Mouse (Mus musculus) cerebellum, adult (tissue): Measurements from ENCODE around the gene Trir.

Experiments used
- ATAC-seq: cut with Nextera tagmentation; 2 replicates; pipeline ENCODE4 v1.9.2; 2017; ENCODE audit warnings: mild to moderate bottlenecking, moderate library complexity, mixed read lengths; ENCODE audit not compliant: insufficient number of reproducible peaks, low FRiP score, low TSS enrichment

The Trir gene

GRCm38 (mm10) chr8:85035165-85035727 lies 8.6 kb downstream of the Trir start:
- no peak for ATAC-seq

DNA sequence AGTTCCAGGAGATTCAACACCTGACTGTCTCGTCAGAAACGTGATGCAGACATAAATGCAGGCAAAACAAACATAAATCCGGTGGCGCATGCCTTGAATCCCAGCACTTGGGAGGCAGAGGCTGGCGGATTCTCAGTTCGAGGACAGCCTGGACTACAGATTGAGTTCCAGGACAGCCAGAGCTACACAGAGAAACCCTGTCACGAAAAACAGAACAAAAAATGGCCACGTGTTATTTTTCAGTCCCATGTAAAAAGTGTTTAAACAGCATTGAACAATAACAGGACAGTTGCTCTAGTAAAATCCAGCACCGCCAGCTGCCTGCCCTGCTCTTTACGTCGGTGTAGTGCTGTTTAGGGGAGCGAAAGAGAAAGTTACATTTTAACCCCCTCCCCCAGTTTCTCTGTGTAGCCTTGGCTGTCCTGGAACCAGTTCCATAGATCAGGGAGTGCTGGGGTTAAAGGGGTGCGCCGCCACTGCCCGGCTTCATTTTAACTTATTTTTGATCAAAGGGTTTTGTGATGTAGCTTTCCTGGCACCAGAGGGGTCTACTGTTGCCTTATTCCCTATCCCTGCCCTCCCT lies 9.2 kb downstream of the Trir start:
- no peak for ATAC-seq

- ATAC-seq, result peak; percentile 28; the same call in 1 of the 2 replicates
Measured at GRCm38 (mm10) chr8:85036381-85036717, 9.7 kb downstream of the Trir start.

DNA sequence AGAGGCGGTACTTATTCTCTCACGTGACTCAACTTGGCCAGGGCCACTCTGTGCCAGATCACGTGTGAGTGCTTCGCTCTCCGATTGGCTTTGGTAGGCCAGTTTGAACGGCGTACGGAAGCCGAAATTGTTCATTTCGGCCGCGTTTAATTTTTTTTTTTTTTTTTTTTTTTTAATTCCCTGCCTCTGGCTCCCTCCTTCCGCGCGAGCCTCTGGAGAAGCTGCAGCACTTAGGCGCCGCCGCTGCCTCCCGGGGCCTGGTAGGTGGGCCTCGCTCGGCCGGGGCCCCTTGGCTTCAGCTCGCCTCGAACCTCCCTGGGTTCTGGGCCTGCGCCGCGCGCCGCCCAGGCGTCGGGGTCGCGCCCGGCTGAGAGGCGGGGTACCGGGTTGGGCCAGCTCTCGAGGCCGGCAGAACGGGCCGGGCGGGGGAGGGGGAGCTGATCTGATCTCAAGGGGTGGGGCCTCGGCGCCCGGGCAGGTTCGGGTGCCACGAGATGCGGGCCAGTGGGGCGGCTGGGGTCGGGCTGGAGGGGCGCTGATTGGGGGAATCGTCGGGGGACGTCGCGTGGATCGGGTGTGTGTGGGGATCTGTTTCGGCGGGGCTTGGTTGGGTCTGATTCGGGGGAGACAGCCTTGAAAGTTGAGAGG lies 10.2 kb downstream of the Trir start, which contains the start of gene Tnpo2:
Gene Tnpo2 (plus strand): TSS at position 198 of the 648 bp plus-strand sequence.
- ATAC-seq, result peak; percentile 64

GRCm38 (mm10) chr8:85037366-85037680 lies 10.7 kb downstream of the Trir start:
- ATAC-seq, result peak; percentile 11; the same call in 1 of the 2 replicates

DNA sequence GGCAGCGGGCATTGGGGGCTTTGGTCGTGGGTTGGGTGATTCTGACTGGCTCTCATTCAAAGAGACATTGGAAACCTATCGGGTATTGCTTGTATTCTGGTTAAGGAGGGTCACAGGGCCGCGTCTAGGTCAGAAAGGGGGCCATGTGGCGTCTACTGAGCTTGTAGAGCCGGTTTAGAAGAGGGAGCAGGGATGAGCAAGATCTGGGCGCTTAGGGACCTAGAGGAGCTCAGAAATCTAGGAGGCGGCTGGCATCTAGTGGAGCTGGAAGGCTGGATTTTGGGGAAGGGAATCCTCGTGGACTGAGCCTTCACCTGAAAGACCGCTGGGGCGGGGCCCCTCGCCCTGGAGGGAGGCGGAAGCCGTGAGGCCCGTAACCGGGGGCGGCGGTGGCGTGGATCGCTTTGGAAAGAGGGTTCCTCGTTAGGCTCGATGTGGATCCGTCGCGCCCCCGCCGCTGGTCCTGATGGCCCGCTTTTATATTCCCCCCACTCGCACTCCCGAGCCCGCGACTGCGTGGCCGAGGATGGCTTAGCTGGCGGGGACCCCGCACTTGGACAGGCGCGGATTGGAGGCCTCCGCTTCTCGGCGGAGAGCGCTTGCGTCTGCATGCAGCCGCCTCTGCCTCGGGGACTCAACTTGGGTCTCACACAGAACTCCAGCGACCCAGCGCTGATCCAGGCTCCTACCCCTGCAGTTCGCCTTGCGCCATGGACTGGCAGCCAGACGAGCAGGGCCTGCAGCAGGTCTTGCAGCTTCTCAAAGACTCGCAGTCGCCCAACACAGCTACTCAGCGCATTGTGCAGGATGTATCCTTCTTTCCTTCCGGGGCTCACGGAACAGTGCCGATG lies 11.3 kb downstream of the Trir start:
- no peak for ATAC-seq

GRCm38 (mm10) chr8:85043619-85044018 lies 17.0 kb downstream of the Trir start:
- ATAC-seq, result no peak

GRCm38 (mm10) chr8:85057367-85057766 lies 30.7 kb downstream of the Trir start:
- ATAC-seq, result no peak

DNA sequence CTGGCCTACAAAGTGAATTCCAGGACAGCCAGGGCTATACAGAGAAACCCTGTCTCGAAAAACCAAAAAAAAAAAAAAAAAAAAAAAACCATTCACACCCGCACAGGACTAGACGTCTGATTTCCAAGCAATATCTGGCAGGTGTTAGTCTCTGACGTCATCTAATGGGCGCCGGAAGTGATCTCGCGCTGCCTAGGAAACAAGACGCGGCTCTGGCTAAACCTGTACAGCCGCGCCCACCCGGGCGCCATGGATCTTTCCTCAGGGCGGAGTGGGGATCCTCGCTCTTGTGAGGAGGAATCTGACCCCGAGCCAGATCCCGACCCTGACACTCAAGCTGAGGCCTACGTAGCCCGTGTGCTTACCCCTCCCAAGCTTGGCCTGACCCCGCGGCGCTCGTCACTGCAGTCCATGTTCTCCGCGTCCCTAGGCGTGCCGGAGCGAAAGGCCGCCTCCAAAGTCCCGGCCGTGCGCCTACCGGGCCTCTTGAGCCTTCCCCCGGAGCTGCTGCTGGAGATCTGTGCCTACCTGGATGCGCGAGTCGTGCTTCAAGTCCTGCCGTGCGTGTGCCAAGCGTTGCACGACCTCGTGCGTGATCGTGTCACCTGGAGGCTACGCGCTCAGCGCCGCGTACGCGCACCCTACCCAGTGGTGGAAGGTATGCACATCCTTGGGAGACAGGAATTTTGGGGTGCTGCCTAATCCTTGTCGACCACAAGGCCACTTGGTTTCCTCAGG lies 33.4 kb downstream of the Trir start, which contains the start of gene Fbxw9:
Gene Fbxw9 (plus strand): TSS at position 177 of the 738 bp plus-strand sequence.
- ATAC-seq, result peak; percentile 76; the same call in 1 of the 2 replicates

DNA sequence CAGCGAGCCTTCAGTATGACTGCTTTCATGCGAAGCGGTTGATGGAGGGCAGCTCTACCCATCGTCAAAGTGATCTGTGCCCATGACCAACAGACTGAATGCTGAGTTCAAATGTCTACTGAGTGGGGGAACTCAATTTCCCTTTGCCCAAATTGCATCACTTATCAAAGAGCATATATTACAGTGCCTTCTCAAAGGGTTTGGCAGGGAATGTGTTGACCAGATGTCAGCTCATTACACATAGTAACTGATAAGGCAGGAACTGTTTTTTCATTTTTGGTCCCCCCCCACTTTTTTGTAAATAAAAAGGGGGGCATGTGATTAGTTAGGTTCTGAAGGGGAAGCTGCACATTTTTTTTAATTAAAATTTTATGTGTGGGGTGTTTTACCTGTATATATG lies 36.0 kb downstream of the Trir start:
- ATAC-seq, result no peak

- ATAC-seq, result no peak
Measured at GRCm38 (mm10) chr8:85065213-85065612, 38.6 kb downstream of the Trir start.

DNA sequence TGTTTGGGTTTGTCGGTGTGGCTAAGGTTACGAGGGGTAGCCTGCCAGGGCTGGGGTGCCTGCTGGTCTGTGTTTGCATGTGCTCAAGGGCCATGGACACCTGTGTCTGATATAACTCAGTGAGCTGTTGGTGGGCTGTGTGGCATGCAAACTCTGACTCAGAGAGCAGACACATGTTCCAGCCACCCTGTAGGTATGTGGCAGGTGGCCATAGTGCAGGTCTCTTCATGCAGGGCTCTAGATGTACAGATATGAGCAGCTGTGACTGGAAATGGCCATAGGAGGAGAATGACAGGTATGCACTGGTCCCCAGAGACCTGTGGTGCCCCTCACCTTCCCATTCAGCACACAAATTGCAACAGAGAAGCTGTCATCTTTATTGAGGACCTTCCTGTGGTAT lies 40.5 kb downstream of the Trir start:
- ATAC-seq, result no peak

- no peak for ATAC-seq
Measured at GRCm38 (mm10) chr8:85067982-85068381, 41.4 kb downstream of the Trir start, which contains the start of gene Gm5741. TSS of gene Gm5741 (minus strand) at chr8:85067982.

DNA sequence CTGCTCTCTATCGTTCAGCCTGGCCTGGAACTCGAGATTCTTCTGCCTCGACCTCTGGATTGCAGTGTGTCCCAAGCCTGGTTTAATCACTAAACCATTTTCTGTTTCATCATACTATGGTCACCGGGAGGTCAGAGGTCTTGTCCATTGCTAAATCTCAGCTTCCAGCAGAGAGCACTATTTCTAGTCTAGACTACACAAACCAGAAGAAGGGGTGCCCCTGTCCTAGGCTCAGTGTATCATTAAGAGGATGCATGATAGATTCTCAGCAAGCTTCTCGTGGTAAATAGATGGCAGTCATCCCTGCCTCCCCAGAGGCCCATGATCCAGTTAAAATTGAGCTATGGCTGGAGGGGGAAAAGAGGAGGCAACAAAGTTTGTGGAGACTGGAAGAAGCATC lies 44.4 kb downstream of the Trir start:
- ATAC-seq, result no peak

- peak; percentile 81 for ATAC-seq
Measured at GRCm38 (mm10) chr8:85071514-85072281, 45.1 kb downstream of the Trir start, which contains the start of gene Dhps. TSS of gene Dhps (plus strand) at chr8:85071757.

- ATAC-seq, result no peak
Measured at GRCm38 (mm10) chr8:85072364-85072929, 45.8 kb downstream of the Trir start.

DNA sequence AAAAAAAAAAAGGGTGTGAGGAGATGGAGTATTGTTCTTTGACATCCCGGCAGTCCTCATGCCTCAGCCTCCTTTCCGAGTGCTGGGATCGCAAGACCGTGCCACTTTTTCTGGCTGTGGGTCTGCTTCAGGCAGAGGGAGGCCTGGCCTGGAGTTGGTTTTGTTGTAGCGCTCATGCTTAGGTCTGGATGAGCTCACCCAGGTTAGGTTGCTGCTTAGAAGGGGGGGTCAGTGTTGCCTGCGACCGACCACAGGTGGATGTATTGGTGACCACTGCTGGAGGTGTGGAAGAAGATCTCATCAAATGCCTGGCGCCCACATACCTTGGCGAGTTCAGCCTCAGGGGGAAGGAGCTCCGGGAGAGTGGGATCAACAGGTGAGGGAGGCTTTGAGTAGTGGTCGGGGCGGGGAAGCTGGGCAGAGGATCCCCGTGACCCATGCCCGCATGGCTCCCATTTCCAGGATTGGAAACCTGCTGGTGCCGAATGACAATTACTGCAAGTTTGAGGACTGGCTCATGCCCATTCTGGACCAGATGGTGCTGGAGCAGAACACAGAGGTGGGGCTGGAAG lies 46.5 kb downstream of the Trir start:
- no peak for ATAC-seq

DNA sequence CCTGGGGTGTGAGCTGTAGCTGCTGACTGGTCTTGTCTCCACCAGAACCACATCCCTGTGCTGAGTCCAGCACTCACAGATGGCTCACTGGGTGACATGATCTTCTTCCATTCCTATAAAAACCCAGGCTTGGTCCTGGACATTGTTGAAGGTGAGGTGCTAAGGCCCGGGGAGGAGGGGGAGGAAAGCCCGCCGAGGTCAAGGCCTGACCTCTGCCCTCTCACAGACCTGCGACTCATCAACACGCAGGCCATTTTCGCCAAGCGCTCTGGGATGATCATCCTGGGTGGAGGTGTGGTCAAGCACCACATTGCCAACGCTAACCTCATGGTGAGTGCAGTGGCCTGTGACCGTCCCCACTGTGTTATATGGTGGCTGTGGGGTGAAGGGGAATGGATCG lies 47.5 kb downstream of the Trir start:
- ATAC-seq, result no peak

DNA sequence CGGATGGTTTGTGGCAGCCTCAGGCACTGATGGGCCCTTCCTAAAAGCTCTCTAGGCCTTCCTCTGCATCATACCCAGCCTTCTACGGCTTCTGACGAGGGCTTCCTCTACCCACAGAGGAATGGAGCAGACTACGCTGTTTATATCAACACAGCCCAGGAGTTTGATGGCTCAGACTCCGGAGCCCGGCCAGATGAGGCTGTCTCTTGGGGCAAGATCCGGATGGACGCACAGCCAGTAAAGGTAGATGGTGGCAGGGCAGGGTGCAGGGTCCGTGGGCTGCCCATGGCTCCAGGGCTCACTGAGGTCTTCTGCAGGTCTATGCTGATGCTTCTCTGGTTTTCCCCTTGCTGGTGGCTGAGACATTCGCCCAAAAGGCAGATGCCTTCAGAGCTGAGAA lies 48.0 kb downstream of the Trir start:
- ATAC-seq, result no peak
